In genomic region chr10:7864806-7865205, GRCm38 (mm10) we compare ENCODE assay signal across 20 mouse cellular contexts.
"Had no signal": no experiment of that assay in that cellular context is flagged by ENCODE, and none has a peak within 500 bp of the region (broad histone marks: within the 10 kb centered on the region; RNA-seq: fewer than 3 reads in every experiment).

No protein-coding gene starts in this region.

- H3K9ac ChIP-seq: liver, embryonic 12.5 days; liver, embryonic 15.5 days; lung, embryonic 15.5 days; neural tube, embryonic 12.5 days; neural tube, embryonic 15.5 days; stomach, embryonic 15.5 days had no signal

- H3K4me1 ChIP-seq: liver, embryonic 12.5 days; liver, embryonic 15.5 days had no signal

- H3K36me3 ChIP-seq: liver, embryonic 12.5 days; liver, embryonic 15.5 days; lung, embryonic 15.5 days; midbrain, embryonic 10.5 days; neural tube, embryonic 12.5 days; neural tube, embryonic 15.5 days; stomach, embryonic 15.5 days had no signal

- DNase-seq: kidney, adult 18-20 months; kidney, adult 9 months; kidney, postnatal 14 days; kidney, postnatal 4 days; left cerebral cortex, postnatal 4 days; lung, adult 18-20 months; lung, postnatal 36 days; midbrain, embryonic 14.5 days; retina, postnatal 1 day; right cerebral cortex, postnatal 25 days; spleen, adult 18-20 months; thymus, postnatal 36 days had no signal

- H3K4me3 ChIP-seq: liver, embryonic 12.5 days; liver, embryonic 15.5 days; lung, embryonic 15.5 days; megakaryocyte, embryonic 14.5 days; midbrain, embryonic 10.5 days; neural tube, embryonic 12.5 days; neural tube, embryonic 15.5 days; stomach, embryonic 15.5 days had no signal

- ATAC-seq: liver, embryonic 12.5 days had no signal

- H3K27ac ChIP-seq: liver, embryonic 12.5 days; liver, embryonic 15.5 days; lung, embryonic 15.5 days; midbrain, embryonic 10.5 days; neural tube, embryonic 12.5 days; neural tube, embryonic 15.5 days; stomach, embryonic 15.5 days had no signal

- H3K9me3 ChIP-seq: liver, embryonic 12.5 days; liver, embryonic 15.5 days; lung, embryonic 15.5 days; midbrain, embryonic 10.5 days; neural tube, embryonic 12.5 days; neural tube, embryonic 15.5 days; stomach, embryonic 15.5 days had no signal

- H3K4me2 ChIP-seq: liver, embryonic 12.5 days; liver, embryonic 15.5 days; lung, embryonic 15.5 days; neural tube, embryonic 12.5 days; neural tube, embryonic 15.5 days; stomach, embryonic 15.5 days had no signal
